8 mouse cellular contexts compared by ENCODE assay signal in genomic region chr8:83737852-83738562, GRCm38 (mm10). TPM values are rescaled to one million over a fixed set of nuclear protein-coding genes. Genes with fewer than 3 reads are reported as not detected.
A peak's percentile ranks its signal among the peaks of the same experiment; 100 is the strongest.
DNase-seq lines count a peak whose midpoint lies in the region; ATAC-seq lines count a peak whose summit lies in the region.

No protein-coding gene starts in this region.

- H3K4me1 ChIP-seq in liver, embryonic 12.5 days, result peaks cover 54% of the 10 kb centered on the region
- H3K4me1 ChIP-seq in heart, embryonic 15.5 days (replicated peaks), result peaks cover 45% of the 10 kb centered on the region
- peaks cover 44% of the 10 kb centered on the region for H3K4me1 ChIP-seq in limb, embryonic 13.5 days
- H3K4me1 ChIP-seq in neural tube, embryonic 14.5 days (ENCODE audit: control insufficient read depth, insufficient read depth, low read length), result peaks cover 3% of the 10 kb centered on the region; the same call in 1 of the 2 replicates
- 0 out of 2 replicates have a peak, but pooled peaks cover 4% of the 10 kb centered on the region for H3K4me1 ChIP-seq in forebrain, embryonic 11.5 days (replicated peaks; ENCODE audit: control insufficient read depth, insufficient read depth, low read length)

- DNase-seq in liver, result peak; percentile 44
- peak; percentile 81 to 89 for DNase-seq in adrenal gland, postnatal 36 days
- DNase-seq in forebrain, embryonic 11.5 days (ENCODE audit: low spot score), result no peak
- DNase-seq in layer of hippocampus, postnatal 25 days (ENCODE audit: extremely low spot score in 1 of 2, low spot score in 1 of 2), result no peak

- no peak overlapping the region for H3K27ac ChIP-seq in liver, embryonic 12.5 days
- H3K27ac ChIP-seq in heart, embryonic 15.5 days, result peak overlapping the region; percentile 87
- peak overlapping the region; percentile 59; the same call in 1 of the 2 replicates for H3K27ac ChIP-seq in limb, embryonic 13.5 days
- no peak overlapping the region for H3K27ac ChIP-seq in neural tube, embryonic 14.5 days (ENCODE audit: low read depth, low read length)
- no peak overlapping the region for H3K27ac ChIP-seq in forebrain, embryonic 11.5 days (ENCODE audit: low read depth, low read length)

- H3K27me3 ChIP-seq in liver, embryonic 12.5 days (replicated peaks), result peaks cover 22% of the 10 kb centered on the region
- no peaks in the 10 kb centered on the region for H3K27me3 ChIP-seq in heart, embryonic 15.5 days
- H3K27me3 ChIP-seq in limb, embryonic 13.5 days, result 0 out of 2 replicates have a peak, but pooled peaks cover 3% of the 10 kb centered on the region
- H3K27me3 ChIP-seq in neural tube, embryonic 14.5 days (ENCODE audit: control insufficient read depth, insufficient read depth, low read length), result peaks cover 8% of the 10 kb centered on the region
- peaks cover 23% of the 10 kb centered on the region for H3K27me3 ChIP-seq in forebrain, embryonic 11.5 days (ENCODE audit: control insufficient read depth, insufficient read depth, low read length)

- WGBS in liver, embryonic 12.5 days (ENCODE audit: insufficient replicate concordance), result 32% methylated on average over 4 of the region's 4 CpGs
- WGBS in heart, embryonic 15.5 days, result 59% methylated on average over 4 of the region's 4 CpGs
- 69% methylated on average over 4 of the region's 4 CpGs for WGBS in limb, embryonic 13.5 days
- WGBS in neural tube, embryonic 14.5 days, result 74% methylated on average over 4 of the region's 4 CpGs
- WGBS in forebrain, embryonic 11.5 days, result 80% methylated on average over 4 of the region's 4 CpGs

- ATAC-seq in liver, embryonic 12.5 days, result no peak
- ATAC-seq in heart, embryonic 15.5 days (replicated peaks; ENCODE audit: insufficient number of reproducible peaks, insufficient read depth, low FRiP score, low read depth), result peak; percentile 25; the same call in 1 of the 2 replicates
- ATAC-seq in limb, embryonic 13.5 days (ENCODE audit: low FRiP score, low read depth), result no peak
- ATAC-seq in neural tube, embryonic 14.5 days (ENCODE audit: low read depth), result no peak
- ATAC-seq in forebrain, embryonic 11.5 days (replicated peaks; ENCODE audit: low FRiP score), result no peak

- H3K4me2 ChIP-seq in liver, embryonic 12.5 days, result no peak overlapping the region; the same call in 1 of the 2 replicates
- peak overlapping the region; percentile 90 for H3K4me2 ChIP-seq in heart, embryonic 15.5 days
- H3K4me2 ChIP-seq in limb, embryonic 13.5 days (replicated peaks), result peak overlapping the region; percentile 91
- H3K4me2 ChIP-seq in neural tube, embryonic 14.5 days (ENCODE audit: low read depth, low read length), result peak overlapping the region; percentile 1; the same call in 1 of the 2 replicates
- H3K4me2 ChIP-seq in forebrain, embryonic 11.5 days (ENCODE audit: low read depth, low read length, severe bottlenecking), result no peak overlapping the region

- H3K4me3 ChIP-seq in liver, embryonic 12.5 days, result no peak overlapping the region
- H3K4me3 ChIP-seq in heart, embryonic 15.5 days, result peak overlapping the region; percentile 69; the same call in 1 of the 2 replicates
- no peak overlapping the region for H3K4me3 ChIP-seq in limb, embryonic 13.5 days
- H3K4me3 ChIP-seq in neural tube, embryonic 14.5 days (ENCODE audit: low read depth, low read length), result no peak overlapping the region
- H3K4me3 ChIP-seq in forebrain, embryonic 11.5 days (ENCODE audit: low read depth, low read length), result no peak overlapping the region

- H3K9me3 ChIP-seq in liver, embryonic 12.5 days (replicated peaks), result no peaks in the 10 kb centered on the region; the same call in 1 of the 2 replicates
- H3K9me3 ChIP-seq in heart, embryonic 15.5 days (replicated peaks), result no peaks in the 10 kb centered on the region
- no peaks in the 10 kb centered on the region for H3K9me3 ChIP-seq in limb, embryonic 13.5 days
- H3K9me3 ChIP-seq in neural tube, embryonic 14.5 days (ENCODE audit: control insufficient read depth, low read length), result no peaks in the 10 kb centered on the region
- H3K9me3 ChIP-seq in forebrain, embryonic 11.5 days (ENCODE audit: control insufficient read depth, low read length), result no peaks in the 10 kb centered on the region; the same call in 1 of the 2 replicates

- H3K9ac ChIP-seq in liver, embryonic 12.5 days, result no peak overlapping the region
- no peak overlapping the region; the same call in 1 of the 2 replicates for H3K9ac ChIP-seq in heart, embryonic 15.5 days
- no peak overlapping the region; the same call in 1 of the 2 replicates for H3K9ac ChIP-seq in limb, embryonic 13.5 days
- H3K9ac ChIP-seq in neural tube, embryonic 14.5 days (replicated peaks; ENCODE audit: low read depth, low read length), result no peak overlapping the region
- no peak overlapping the region for H3K9ac ChIP-seq in forebrain, embryonic 11.5 days (ENCODE audit: low read length)

- H3K36me3 ChIP-seq in liver, embryonic 12.5 days, result no peaks in the 10 kb centered on the region
- H3K36me3 ChIP-seq in heart, embryonic 15.5 days, result no peaks in the 10 kb centered on the region
- peaks cover 7% of the 10 kb centered on the region for H3K36me3 ChIP-seq in limb, embryonic 13.5 days
- H3K36me3 ChIP-seq in neural tube, embryonic 14.5 days (ENCODE audit: control insufficient read depth, insufficient read depth, low read length), result no peaks in the 10 kb centered on the region
- no peaks in the 10 kb centered on the region for H3K36me3 ChIP-seq in forebrain, embryonic 11.5 days (ENCODE audit: control insufficient read depth, insufficient read depth, low read length)

RNA-seq across cellular contexts. Expression of gene Adgre5, which starts 3.1 kb away (rescaled TPM):
- polyA plus RNA-seq in liver, embryonic 12.5 days (2016; fragmentation: Nextera tagmentation; extraction: Ambion mirVana), result 11.5 and 12.5 TPM in 2 replicates
- 10 to 100 TPM; 33.8 to 34.6 TPM for total RNA-seq in adrenal gland, postnatal 36 days (2021)
- 31.2 and 38.7 TPM in 2 replicates for polyA plus RNA-seq in heart, embryonic 15.5 days (2015; fragmentation: Nextera tagmentation; extraction: Ambion mirVana)
- polyA plus RNA-seq in limb, embryonic 13.5 days (2015; fragmentation: Nextera tagmentation; extraction: Ambion mirVana), result 35.8 and 39.8 TPM in 2 replicates
- polyA plus RNA-seq in neural tube, embryonic 14.5 days (2014; fragmentation: Nextera tagmentation; extraction: Ambion mirVana), result 8.8 and 13.5 TPM in 2 replicates
- polyA plus RNA-seq in forebrain, embryonic 11.5 days (2014; fragmentation: Nextera tagmentation; extraction: Ambion mirVana), result 12.2 and 12.6 TPM in 2 replicates
- 10 to 100 TPM in 1 of 2 experiments, 1 to 10 TPM in 1; 7.4 to 11.0 TPM for total RNA-seq in layer of hippocampus, postnatal 25 days (2021)

RNA-seq across cellular contexts. Expression of gene Ddx39, which starts 23.0 kb away (rescaled TPM):
- polyA plus RNA-seq in liver, embryonic 12.5 days (2016; fragmentation: Nextera tagmentation; extraction: Ambion mirVana), result 270 and 299 TPM in 2 replicates
- total RNA-seq in adrenal gland, postnatal 36 days (2021), result 10 to 100 TPM; 21.6 to 24.8 TPM
- 107 and 135 TPM in 2 replicates for polyA plus RNA-seq in heart, embryonic 15.5 days (2015; fragmentation: Nextera tagmentation; extraction: Ambion mirVana)
- 138 and 143 TPM in 2 replicates for polyA plus RNA-seq in limb, embryonic 13.5 days (2015; fragmentation: Nextera tagmentation; extraction: Ambion mirVana)
- polyA plus RNA-seq in neural tube, embryonic 14.5 days (2014; fragmentation: Nextera tagmentation; extraction: Ambion mirVana), result 82.6 and 83.3 TPM in 2 replicates
- 251 and 267 TPM in 2 replicates for polyA plus RNA-seq in forebrain, embryonic 11.5 days (2014; fragmentation: Nextera tagmentation; extraction: Ambion mirVana)
- total RNA-seq in layer of hippocampus, postnatal 25 days (2021), result 10 to 100 TPM; 14.4 to 17.2 TPM

RNA-seq across cellular contexts. Expression of gene Pkn1, which starts 39.0 kb away (rescaled TPM):
- polyA plus RNA-seq in liver, embryonic 12.5 days (2016; fragmentation: Nextera tagmentation; extraction: Ambion mirVana), result 17.5 and 19.5 TPM in 2 replicates
- 100 to 1,000 TPM in 1 of 2 experiments, 10 to 100 TPM in 1; 98.0 to 123 TPM for total RNA-seq in adrenal gland, postnatal 36 days (2021)
- 15.4 and 22.1 TPM in 2 replicates for polyA plus RNA-seq in heart, embryonic 15.5 days (2015; fragmentation: Nextera tagmentation; extraction: Ambion mirVana)
- 28.7 and 29.8 TPM in 2 replicates for polyA plus RNA-seq in limb, embryonic 13.5 days (2015; fragmentation: Nextera tagmentation; extraction: Ambion mirVana)
- polyA plus RNA-seq in neural tube, embryonic 14.5 days (2014; fragmentation: Nextera tagmentation; extraction: Ambion mirVana), result 25.1 and 27.7 TPM in 2 replicates
- 28.3 and 31.6 TPM in 2 replicates for polyA plus RNA-seq in forebrain, embryonic 11.5 days (2014; fragmentation: Nextera tagmentation; extraction: Ambion mirVana)
- 10 to 100 TPM; 42.2 to 57.6 TPM for total RNA-seq in layer of hippocampus, postnatal 25 days (2021)

Comparison
In these comparisons a context has a peak if more than half of its experiments do, and no peak if none do; other contexts are left out.
1. DNase-seq: peak in liver (single experiment) and adrenal gland, postnatal 36 days (2 of 2); none in forebrain, embryonic 11.5 days (single experiment) and layer of hippocampus, postnatal 25 days (0 of 2).
2. H3K27ac ChIP-seq: peak in heart, embryonic 15.5 days (single experiment) and limb, embryonic 13.5 days (single experiment); none in liver, embryonic 12.5 days (single experiment), neural tube, embryonic 14.5 days (single experiment) and forebrain, embryonic 11.5 days (single experiment).
3. H3K4me2 ChIP-seq: peak in heart, embryonic 15.5 days (single experiment), limb, embryonic 13.5 days (single experiment) and neural tube, embryonic 14.5 days (single experiment); none in liver, embryonic 12.5 days (single experiment) and forebrain, embryonic 11.5 days (single experiment).